Mouse (Mus musculus): Measurements from ENCODE around the gene Ak6.

DNA sequence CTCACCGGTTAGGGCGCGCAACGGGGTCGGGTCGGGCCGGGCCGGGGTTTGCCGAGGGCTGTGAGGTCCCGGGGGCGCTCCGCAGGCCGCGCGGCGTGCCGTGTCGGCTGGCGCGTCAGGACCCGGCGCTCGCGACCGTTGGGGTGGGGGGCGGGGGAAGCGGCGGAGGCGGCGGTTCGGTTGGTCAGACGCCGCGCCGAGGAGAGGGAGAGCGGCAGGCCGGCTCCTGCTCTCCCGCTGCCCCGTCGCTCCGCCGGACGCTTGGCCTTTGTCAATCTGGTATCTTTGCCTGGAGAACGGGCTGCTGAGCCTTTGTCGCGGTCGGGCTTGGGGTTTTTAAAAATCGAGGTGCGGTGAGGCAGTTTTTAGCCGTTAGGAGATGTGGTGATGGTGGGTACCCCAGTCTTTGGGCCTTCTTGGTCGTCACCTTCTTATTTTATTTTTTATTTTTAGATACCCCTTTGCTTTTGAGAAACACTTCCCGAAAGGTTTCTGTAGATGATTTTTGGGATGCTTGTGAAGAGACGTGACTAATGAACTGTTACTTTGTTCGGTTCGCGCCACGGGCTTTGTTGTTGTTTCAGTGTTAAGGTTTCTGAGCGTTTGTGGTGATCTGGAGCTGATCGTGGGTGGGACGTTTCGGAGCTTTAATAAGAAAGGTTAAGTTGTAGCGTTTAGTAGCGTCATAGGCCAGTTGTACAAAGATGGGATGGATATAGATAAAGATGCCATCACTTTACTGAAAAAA, 834 bp downstream of the Ak6 start, which contains the start of gene Taf9:
- no peak for TF ChIP-seq CTCF (conservative IDR thresholded peaks at IDR 0.05; ENCODE audit: low read length)
- TF ChIP-seq POU5F1 (IDR thresholded peaks at IDR 0.05; ENCODE audit: borderline replicate concordance, low read length), result no peak
